Mouse (Mus musculus): ENCODE data around the gene Spib.

DNA sequence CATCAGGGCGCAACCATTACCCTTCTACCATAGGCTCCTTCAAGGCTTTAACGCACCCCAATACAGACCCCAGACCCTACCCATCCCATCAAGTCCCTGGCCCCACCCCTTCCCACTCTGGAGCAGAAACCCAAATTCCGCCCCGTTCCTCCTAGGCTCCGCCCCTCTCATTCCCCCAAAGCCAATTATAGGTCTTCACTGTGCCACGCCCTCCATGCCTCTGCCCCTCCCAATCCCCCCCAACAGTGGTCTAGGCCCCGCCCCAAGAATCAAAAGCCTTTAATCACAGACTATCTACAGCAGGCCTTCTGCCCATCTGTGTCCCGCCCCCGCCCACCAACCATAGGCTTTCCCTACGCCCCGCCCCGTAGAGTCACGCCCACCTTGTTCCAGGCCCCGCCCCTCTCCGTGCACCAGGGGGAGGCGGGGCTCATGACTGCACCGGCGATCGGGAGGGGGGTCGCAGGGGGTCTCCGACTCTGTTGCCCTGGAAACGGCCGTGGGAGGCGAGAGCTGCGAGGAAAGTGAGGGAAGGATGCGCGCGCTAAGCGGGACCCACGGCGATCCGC, 21.4 kb upstream of the Spib start:
- TF ChIP-seq ZNF384 (IDR thresholded peaks at IDR 0.05; ENCODE audit: low read depth, low read length) (no peak), MAFK (IDR thresholded peaks at IDR 0.05; ENCODE audit: insufficient read depth, low read depth, low read length) (no peak), ZC3H11A (IDR thresholded peaks at IDR 0.05; ENCODE audit: borderline replicate concordance, low read depth, low read length) (no peak), CHD2 (IDR thresholded peaks at IDR 0.05; ENCODE audit: low read depth, low read length) (no peak)

Data from ES-E14 (cell line).